Mouse (Mus musculus): ENCODE results near the gene Auts2. TPM values are rescaled to one million over a fixed set of nuclear protein-coding genes. Genes with fewer than 3 reads are reported as not detected.

The Auts2 gene
- polyA plus RNA-seq, 1 experiment from 2014 or later: 95.1 TPM

GRCm38 (mm10) chr5:131596591-131596990 is 946.6 kb downstream of the Auts2 start:
- no peaks in the 10 kb centered on the region for H3K9me3 ChIP-seq (replicated peaks)
- peak overlapping the region; percentile 35 for H3K4me2 ChIP-seq
- H3K27ac ChIP-seq: peak overlapping the region; percentile 68
- H3K4me1 ChIP-seq: peaks cover 70% of the 10 kb centered on the region
- H3K36me3 ChIP-seq (ENCODE audit: poor library complexity, severe bottlenecking): no peaks in the 10 kb centered on the region
- H3K27me3 ChIP-seq: peaks cover 14% of the 10 kb centered on the region; the same call in 1 of the 2 replicates
- ATAC-seq: peak; percentile 27; the same call in 1 of the 2 replicates
- no peak overlapping the region for H3K4me3 ChIP-seq
- peak overlapping the region; percentile 6; the same call in 1 of the 2 replicates for H3K9ac ChIP-seq
- 1% methylated on average over 10 of the region's 10 CpGs for WGBS

GRCm38 (mm10) chr5:131595730-131596129 is 947.4 kb downstream of the Auts2 start:
- peak overlapping the region; percentile 68 for H3K27ac ChIP-seq
- 19% methylated on average over 8 of the region's 8 CpGs for WGBS
- H3K4me3 ChIP-seq: no peak overlapping the region
- peaks cover 61% of the 10 kb centered on the region for H3K4me1 ChIP-seq
- H3K9me3 ChIP-seq (replicated peaks): no peaks in the 10 kb centered on the region
- no peak for ATAC-seq
- 0 out of 2 replicates have a peak overlapping the region, but pooled peaks have one; percentile 6 for H3K9ac ChIP-seq
- 0 out of 2 replicates have a peak overlapping the region, but pooled peaks have one; percentile 35 for H3K4me2 ChIP-seq
- H3K36me3 ChIP-seq (ENCODE audit: poor library complexity, severe bottlenecking): no peaks in the 10 kb centered on the region
- H3K27me3 ChIP-seq: peaks cover 14% of the 10 kb centered on the region; the same call in 1 of the 2 replicates

GRCm38 (mm10) chr5:131594597-131594996 is 948.5 kb downstream of the Auts2 start:
- Histone ChIP-seq H3K4me2 (no peak overlapping the region), H3K36me3 (ENCODE audit: poor library complexity, severe bottlenecking) (no peaks in the 10 kb centered on the region), H3K9me3 (replicated peaks) (no peaks in the 10 kb centered on the region), H3K4me1 (peaks cover 50% of the 10 kb centered on the region), H3K27me3 (peaks cover 12% of the 10 kb centered on the region; the same call in 1 of the 2 replicates), H3K27ac (no peak overlapping the region), H3K9ac (no peak overlapping the region), H3K4me3 (no peak overlapping the region)
- ATAC-seq: no peak
- 48% methylated on average over 3 of the region's 3 CpGs for WGBS

- H3K27ac ChIP-seq: no peak overlapping the region
- H3K4me2 ChIP-seq: no peak overlapping the region
- no peak overlapping the region for H3K4me3 ChIP-seq
- H3K36me3 ChIP-seq (ENCODE audit: poor library complexity, severe bottlenecking): no peaks in the 10 kb centered on the region
- H3K4me1 ChIP-seq: peaks cover 40% of the 10 kb centered on the region
- H3K9ac ChIP-seq: no peak overlapping the region
- peaks cover 1% of the 10 kb centered on the region; the same call in 1 of the 2 replicates for H3K27me3 ChIP-seq
- ATAC-seq: no peak
- WGBS: 92% methylated on average over 10 of the region's 10 CpGs
- H3K9me3 ChIP-seq (replicated peaks): no peaks in the 10 kb centered on the region
Observed at GRCm38 (mm10) chr5:131593261-131593660, 949.9 kb downstream of the Auts2 start.

GRCm38 (mm10) chr5:131589948-131590467 is 953.1 kb downstream of the Auts2 start:
- Histone ChIP-seq H3K36me3 (ENCODE audit: poor library complexity, severe bottlenecking) (no peaks in the 10 kb centered on the region), H3K27ac (no peak overlapping the region), H3K9ac (no peak overlapping the region), H3K4me2 (no peak overlapping the region), H3K27me3 (peaks cover 6% of the 10 kb centered on the region; the same call in 1 of the 2 replicates), H3K4me3 (no peak overlapping the region), H3K4me1 (peaks cover 36% of the 10 kb centered on the region), H3K9me3 (replicated peaks) (no peaks in the 10 kb centered on the region)
- no peak for ATAC-seq
- WGBS: 92% methylated on average over 6 of the region's 6 CpGs

GRCm38 (mm10) chr5:131586332-131586700 is 956.8 kb downstream of the Auts2 start:
- peak overlapping the region; percentile 46 for H3K4me2 ChIP-seq
- peaks cover 55% of the 10 kb centered on the region for H3K4me1 ChIP-seq
- no peaks in the 10 kb centered on the region for H3K36me3 ChIP-seq (ENCODE audit: poor library complexity, severe bottlenecking)
- no peaks in the 10 kb centered on the region for H3K9me3 ChIP-seq (replicated peaks)
- H3K4me3 ChIP-seq: no peak overlapping the region
- H3K27ac ChIP-seq: peak overlapping the region; percentile 90
- peak overlapping the region; percentile 32 for H3K9ac ChIP-seq
- ATAC-seq: 0 out of 2 replicates have a peak, but pooled peaks have one; percentile 3
- WGBS: 42% methylated on average over 5 of the region's 5 CpGs
- peaks cover 6% of the 10 kb centered on the region; the same call in 1 of the 2 replicates for H3K27me3 ChIP-seq

- peak overlapping the region; percentile 43; the same call in 1 of the 2 replicates for H3K9ac ChIP-seq
- H3K4me3 ChIP-seq: peak overlapping the region; percentile 10
- H3K36me3 ChIP-seq (ENCODE audit: poor library complexity, severe bottlenecking): no peaks in the 10 kb centered on the region
- H3K27ac ChIP-seq: peak overlapping the region; percentile 90
- H3K27me3 ChIP-seq: peaks cover 6% of the 10 kb centered on the region; the same call in 1 of the 2 replicates
- peaks cover 60% of the 10 kb centered on the region for H3K4me1 ChIP-seq
- H3K9me3 ChIP-seq (replicated peaks): no peaks in the 10 kb centered on the region
- peak overlapping the region; percentile 46 for H3K4me2 ChIP-seq
- ATAC-seq: peak; percentile 83
- WGBS: 8% methylated on average over 26 of the region's 26 CpGs
Observed at GRCm38 (mm10) chr5:131585684-131586331, 957.3 kb downstream of the Auts2 start.

GRCm38 (mm10) chr5:131584260-131585135 is 958.6 kb downstream of the Auts2 start:
- WGBS: 28% methylated on average over 12 of the region's 12 CpGs
- peaks cover 6% of the 10 kb centered on the region; the same call in 1 of the 2 replicates for H3K27me3 ChIP-seq
- no peaks in the 10 kb centered on the region for H3K9me3 ChIP-seq (replicated peaks)
- ATAC-seq: no peak
- H3K4me1 ChIP-seq: peaks cover 60% of the 10 kb centered on the region
- 0 out of 2 replicates have a peak overlapping the region, but pooled peaks have one; percentile 24 for H3K9ac ChIP-seq
- peak overlapping the region; percentile 90 for H3K27ac ChIP-seq
- H3K4me2 ChIP-seq: no peak overlapping the region
- no peaks in the 10 kb centered on the region for H3K36me3 ChIP-seq (ENCODE audit: poor library complexity, severe bottlenecking)
- no peak overlapping the region for H3K4me3 ChIP-seq

- H3K27me3 ChIP-seq: no peaks in the 10 kb centered on the region
- peaks cover 52% of the 10 kb centered on the region for H3K4me1 ChIP-seq
- peak overlapping the region; percentile 15; the same call in 1 of the 2 replicates for H3K27ac ChIP-seq
- ATAC-seq: no peak
- 50% methylated on average over 23 of the region's 23 CpGs for WGBS
- H3K9ac ChIP-seq: no peak overlapping the region
- H3K9me3 ChIP-seq (replicated peaks): no peaks in the 10 kb centered on the region
- H3K4me2 ChIP-seq: no peak overlapping the region
- no peak overlapping the region for H3K4me3 ChIP-seq
- no peaks in the 10 kb centered on the region for H3K36me3 ChIP-seq (ENCODE audit: poor library complexity, severe bottlenecking)
Observed at GRCm38 (mm10) chr5:131581110-131582050, 961.8 kb downstream of the Auts2 start.

GRCm38 (mm10) chr5:131578737-131579136 is 964.4 kb downstream of the Auts2 start:
- H3K4me1 ChIP-seq: peaks cover 52% of the 10 kb centered on the region
- no peaks in the 10 kb centered on the region for H3K9me3 ChIP-seq (replicated peaks)
- WGBS: 93% methylated on average over 9 of the region's 9 CpGs
- no peaks in the 10 kb centered on the region for H3K27me3 ChIP-seq
- no peak overlapping the region for H3K9ac ChIP-seq
- H3K4me3 ChIP-seq: no peak overlapping the region
- no peaks in the 10 kb centered on the region for H3K36me3 ChIP-seq (ENCODE audit: poor library complexity, severe bottlenecking)
- no peak overlapping the region for H3K4me2 ChIP-seq
- no peak for ATAC-seq
- H3K27ac ChIP-seq: no peak overlapping the region

- WGBS: 46% methylated on average over 11 of the region's 11 CpGs
- H3K9ac ChIP-seq: no peak overlapping the region
- no peak for ATAC-seq
- no peak overlapping the region for H3K4me3 ChIP-seq
- no peaks in the 10 kb centered on the region for H3K27me3 ChIP-seq
- H3K4me1 ChIP-seq: peaks cover 35% of the 10 kb centered on the region
- H3K4me2 ChIP-seq: no peak overlapping the region
- peaks cover 4% of the 10 kb centered on the region; the same call in 1 of the 2 replicates for H3K36me3 ChIP-seq (ENCODE audit: poor library complexity, severe bottlenecking)
- H3K9me3 ChIP-seq (replicated peaks): no peaks in the 10 kb centered on the region
- H3K27ac ChIP-seq: peak overlapping the region; percentile 44
Observed at GRCm38 (mm10) chr5:131575733-131576265, 967.3 kb downstream of the Auts2 start.

Measured in forebrain, embryonic 13.5 days (tissue).